Mouse (Mus musculus): Measurements from ENCODE around the gene Pla2g4f.
A peak's percentile ranks its signal among the peaks of the same experiment; 100 is the strongest.

Pla2g4f gene

GRCm38 (mm10) chr2:120313976-120314375, at the start of gene Pla2g4f:
Gene Pla2g4f (minus strand): TSS chr2:120314165.
- DNase-seq (ENCODE audit: low spot score in 2 of 2): no peak

- no peak for DNase-seq (ENCODE audit: low spot score in 2 of 2)
Measured at GRCm38 (mm10) chr2:120360425-120360824, 46.5 kb upstream of the Pla2g4f start.

- DNase-seq (ENCODE audit: low spot score in 2 of 2): peak; percentile 62 to 75
Measured at GRCm38 (mm10) chr2:120352682-120353646, 39.0 kb upstream of the Pla2g4f start, which contains the start of gene Vps39. Gene Vps39 (minus strand): TSS chr2:120353137.

GRCm38 (mm10) chr2:120351321-120351720, 37.4 kb upstream of the Pla2g4f start:
- no peak for DNase-seq (ENCODE audit: low spot score in 2 of 2)

- no peak for DNase-seq (ENCODE audit: low spot score in 2 of 2)
Measured at GRCm38 (mm10) chr2:120348120-120348519, 34.2 kb upstream of the Pla2g4f start.

GRCm38 (mm10) chr2:120341741-120342140, 27.8 kb upstream of the Pla2g4f start:
- no peak for DNase-seq (ENCODE audit: low spot score in 2 of 2)

- DNase-seq (ENCODE audit: low spot score in 2 of 2): no peak
Measured at GRCm38 (mm10) chr2:120337886-120338285, 23.9 kb upstream of the Pla2g4f start.

- DNase-seq (ENCODE audit: low spot score in 2 of 2): no peak
Measured at GRCm38 (mm10) chr2:120331575-120331974, 17.6 kb upstream of the Pla2g4f start.

GRCm38 (mm10) chr2:120315077-120315476, 1.1 kb upstream of the Pla2g4f start:
- DNase-seq (ENCODE audit: low spot score in 2 of 2): no peak

- DNase-seq (ENCODE audit: low spot score in 2 of 2): no peak
Measured at GRCm38 (mm10) chr2:120314487-120314886, 522 bp upstream of the Pla2g4f start.

- DNase-seq (ENCODE audit: low spot score in 2 of 2): no peak
Measured at GRCm38 (mm10) chr2:120312276-120312825, 1.6 kb downstream of the Pla2g4f start.

- DNase-seq (ENCODE audit: low spot score in 2 of 2): no peak
Measured at GRCm38 (mm10) chr2:120304113-120304512, 9.9 kb downstream of the Pla2g4f start.

GRCm38 (mm10) chr2:120301076-120301475, 12.9 kb downstream of the Pla2g4f start:
- DNase-seq (ENCODE audit: low spot score in 2 of 2): no peak

GRCm38 (mm10) chr2:120299866-120300265, 14.1 kb downstream of the Pla2g4f start:
- no peak for DNase-seq (ENCODE audit: low spot score in 2 of 2)

- no peak for DNase-seq (ENCODE audit: low spot score in 2 of 2)
Measured at GRCm38 (mm10) chr2:120296160-120296559, 17.8 kb downstream of the Pla2g4f start.

- DNase-seq (ENCODE audit: low spot score in 2 of 2): no peak
Measured at GRCm38 (mm10) chr2:120291471-120292078, 22.4 kb downstream of the Pla2g4f start.

- no peak for DNase-seq (ENCODE audit: low spot score in 2 of 2)
Measured at GRCm38 (mm10) chr2:120288995-120289394, 25.0 kb downstream of the Pla2g4f start, which contains the start of gene Pla2g4d. Gene Pla2g4d (minus strand): TSS chr2:120289197.

GRCm38 (mm10) chr2:120288401-120288800, 25.6 kb downstream of the Pla2g4f start:
- no peak for DNase-seq (ENCODE audit: low spot score in 2 of 2)

GRCm38 (mm10) chr2:120285639-120286038, 28.3 kb downstream of the Pla2g4f start:
- no peak for DNase-seq (ENCODE audit: low spot score in 2 of 2)

- DNase-seq (ENCODE audit: low spot score in 2 of 2): no peak
Measured at GRCm38 (mm10) chr2:120284705-120285104, 29.3 kb downstream of the Pla2g4f start.

GRCm38 (mm10) chr2:120284094-120284493, 29.9 kb downstream of the Pla2g4f start:
- no peak for DNase-seq (ENCODE audit: low spot score in 2 of 2)

GRCm38 (mm10) chr2:120283550-120283949, 30.4 kb downstream of the Pla2g4f start:
- DNase-seq (ENCODE audit: low spot score in 2 of 2): no peak

Measured in frontal cortex, postnatal 25 days (tissue).